Mouse (Mus musculus) erythroblast, embryonic 14.5 days (primary cell): Measurements from ENCODE around the gene Secisbp2l.

Experiments used
- GATA1 ChIP-seq: IDR thresholded peaks from 2 replicates; pipeline ENCODE4 v1.6.1; 2012; ENCODE audit warnings: low read length, inconsistent platforms, mixed read lengths
- TAL1 ChIP-seq: IDR thresholded peaks from 3 replicates; pipeline ENCODE4 v1.6.1; 2012; ENCODE audit warnings: low read length, inconsistent platforms, mixed read lengths

DNA sequence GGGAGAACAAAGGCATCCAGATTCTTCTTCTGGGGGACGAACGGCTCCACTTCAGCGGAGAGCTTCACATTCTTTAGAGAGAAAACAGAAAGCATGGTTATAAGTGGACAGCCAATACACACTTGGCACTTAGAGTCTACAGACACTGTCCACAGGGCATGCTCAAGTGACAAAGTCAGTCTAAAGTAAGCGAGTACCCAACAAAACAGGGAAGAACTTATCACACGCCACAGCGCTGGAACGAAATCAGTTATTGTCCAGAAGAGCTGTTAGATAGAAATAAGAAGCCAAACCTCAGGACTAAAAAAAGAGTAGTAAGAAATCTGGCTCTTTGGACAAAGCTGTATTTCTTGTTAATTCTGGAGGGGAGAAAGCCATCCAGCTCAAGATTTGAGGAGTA, 7.0 kb downstream of the Secisbp2l start:
- TF ChIP-seq GATA1, result no peak
- no peak for TF ChIP-seq TAL1
